In genomic region chr10:42591185-42591992, GRCm38 (mm10) we compare ENCODE assay signal across 9 mouse cellular contexts. TPM values are rescaled to one million over a fixed set of nuclear protein-coding genes. Genes with fewer than 3 reads are reported as not detected.
DNase-seq lines count a peak whose midpoint lies in the region; ATAC-seq and TF ChIP-seq lines count a peak whose summit lies in the region.
"Had no signal": no experiment of that assay in that cellular context is flagged by ENCODE, and none has a peak within 500 bp of the region (broad histone marks: within the 10 kb centered on the region; RNA-seq: fewer than 3 reads in every experiment).

No protein-coding gene starts in this region.

- no peak for TF ChIP-seq CTCF in testis, adult 2 months (IDR thresholded peaks at IDR 0.05; ENCODE audit: control insufficient read depth, insufficient read depth, insufficient replicate concordance, low read depth, low read length)
- no peak for TF ChIP-seq CTCF in liver, embryonic 14.5 days (IDR thresholded peaks at IDR 0.05; ENCODE audit: low read depth)
- no peak for TF ChIP-seq CTCF in stomach, postnatal 0 days (IDR thresholded peaks at IDR 0.05; ENCODE audit: low read depth)

- no peak for TF ChIP-seq POLR2A in testis, adult 2 months (IDR thresholded peaks at IDR 0.05; ENCODE audit: control insufficient read depth, low read depth, low read length)

- peak overlapping the region; percentile 69 for H3K9ac ChIP-seq in forebrain, embryonic 13.5 days
- H3K9ac ChIP-seq in liver, embryonic 14.5 days (replicated peaks) = no peak overlapping the region
- H3K9ac ChIP-seq in stomach, postnatal 0 days (ENCODE audit: low read length) = no peak overlapping the region

- peaks cover 7% of the 10 kb centered on the region for H3K27me3 ChIP-seq in testis, adult 2 months (ENCODE audit: control insufficient read depth, insufficient read depth, low read length)
- H3K27me3 ChIP-seq in forebrain, embryonic 13.5 days = peaks cover 28% of the 10 kb centered on the region
- H3K27me3 ChIP-seq in liver, embryonic 14.5 days (ENCODE audit: control insufficient read depth, insufficient read depth, low read length) = peaks cover 85% of the 10 kb centered on the region
- H3K27me3 ChIP-seq in stomach, postnatal 0 days (ENCODE audit: control insufficient read depth, insufficient read depth, low read length) = peaks cover 18% of the 10 kb centered on the region

- WGBS in forebrain, embryonic 13.5 days = under 1% methylated on average over 67 of the region's 67 CpGs
- WGBS in liver, embryonic 14.5 days (ENCODE audit: insufficient replicate concordance) = under 1% methylated on average over 67 of the region's 67 CpGs
- under 1% methylated on average over 67 of the region's 67 CpGs for WGBS in stomach, postnatal 0 days

- H3K36me3 ChIP-seq in testis, adult 2 months (ENCODE audit: control insufficient read depth, insufficient read depth, low read length) = no peaks in the 10 kb centered on the region
- no peaks in the 10 kb centered on the region; the same call in 1 of the 2 replicates for H3K36me3 ChIP-seq in forebrain, embryonic 13.5 days (ENCODE audit: poor library complexity, severe bottlenecking)
- no peaks in the 10 kb centered on the region for H3K36me3 ChIP-seq in liver, embryonic 14.5 days (replicated peaks; ENCODE audit: control insufficient read depth, insufficient read depth, low read depth)
- no peaks in the 10 kb centered on the region for H3K36me3 ChIP-seq in stomach, postnatal 0 days (ENCODE audit: control insufficient read depth, insufficient read depth, low read length)

- ATAC-seq in forebrain, embryonic 13.5 days = peak; percentile 71
- no peak for ATAC-seq in liver, embryonic 14.5 days (ENCODE audit: insufficient read depth)
- ATAC-seq in stomach, postnatal 0 days (ENCODE audit: low FRiP score, low TSS enrichment) = no peak
- ATAC-seq: inflammation-experienced regulatory T-cells, adult 6 months had no signal

- no peaks in the 10 kb centered on the region for H3K9me3 ChIP-seq in forebrain, embryonic 13.5 days (replicated peaks)
- H3K9me3 ChIP-seq in liver, embryonic 14.5 days (ENCODE audit: control insufficient read depth, low read length) = no peaks in the 10 kb centered on the region
- H3K9me3 ChIP-seq in stomach, postnatal 0 days (ENCODE audit: control insufficient read depth, low read length) = no peaks in the 10 kb centered on the region

- H3K4me3 ChIP-seq in testis, adult 2 months (ENCODE audit: control insufficient read depth, low read depth, low read length) = peak overlapping the region; percentile 22; the same call in 1 of the 2 replicates
- peak overlapping the region; percentile 46 for H3K4me3 ChIP-seq in forebrain, embryonic 13.5 days
- peak overlapping the region in 1 of 2 experiments; percentile 13; a peak in 2 of 4 replicates for H3K4me3 ChIP-seq in liver, embryonic 14.5 days (ENCODE audit: insufficient read depth in 1 of 2, low read depth in 2 of 2, low read length in 2 of 2)
- peak overlapping the region; percentile 31 for H3K4me3 ChIP-seq in stomach, postnatal 0 days (ENCODE audit: low read depth, low read length)

- H3K27ac ChIP-seq in testis, adult 2 months (ENCODE audit: control insufficient read depth, insufficient read depth, low read depth, low read length) = no peak overlapping the region
- H3K27ac ChIP-seq in forebrain, embryonic 13.5 days = peak overlapping the region; percentile 57
- H3K27ac ChIP-seq in liver, embryonic 14.5 days = no peak overlapping the region
- H3K27ac ChIP-seq in stomach, postnatal 0 days (replicated peaks) = no peak overlapping the region

- H3K4me2 ChIP-seq in forebrain, embryonic 13.5 days = peak overlapping the region; percentile 80
- peak overlapping the region; percentile 24; the same call in 1 of the 2 replicates for H3K4me2 ChIP-seq in liver, embryonic 14.5 days (ENCODE audit: low read depth)
- peak overlapping the region; percentile 31 for H3K4me2 ChIP-seq in stomach, postnatal 0 days (replicated peaks; ENCODE audit: low read depth)

- no peak for TF ChIP-seq EP300 in liver, embryonic 14.5 days (IDR thresholded peaks at IDR 0.05; ENCODE audit: low read depth)
- TF ChIP-seq EP300 in stomach, postnatal 0 days (optimal IDR thresholded peaks at IDR 0.05) = no peak

- no peak for DNase-seq in testis, postnatal 10 days (ENCODE audit: low spot score)
- no peak for DNase-seq in liver, embryonic 14.5 days (ENCODE audit: low read depth in 3 of 3, low spot score in 3 of 3)
- DNase-seq in stomach, postnatal 0 days (ENCODE audit: low spot score) = no peak
- DNase-seq in adrenal gland, adult 18-20 months (ENCODE audit: low spot score in 2 of 2) = no peak
- no peak for DNase-seq in left cerebral cortex, adult 11 months (ENCODE audit: low spot score)
- no peak for DNase-seq in cerebellum, adult 9-10 months

- H3K4me1 ChIP-seq in testis, adult 2 months (ENCODE audit: control insufficient read depth, insufficient read depth, low read length) = peaks cover 12% of the 10 kb centered on the region
- peaks cover 73% of the 10 kb centered on the region for H3K4me1 ChIP-seq in forebrain, embryonic 13.5 days
- H3K4me1 ChIP-seq in liver, embryonic 14.5 days (replicated peaks; ENCODE audit: control insufficient read depth in 2 of 2, insufficient read depth in 2 of 2, low read length in 1 of 2) = no peaks in the 10 kb centered on the region
- H3K4me1 ChIP-seq in stomach, postnatal 0 days (replicated peaks; ENCODE audit: control insufficient read depth, insufficient read depth) = 0 out of 2 replicates have a peak, but pooled peaks cover 2% of the 10 kb centered on the region

RNA-seq across cellular contexts. Expression of gene Ostm1, which starts 7.8 kb away (rescaled TPM):
- polyA plus RNA-seq in testis, adult 2 months (2012; rRNA removed) = 3.3 and 4.1 TPM in 2 replicates
- polyA plus RNA-seq in forebrain, embryonic 13.5 days (2015; fragmentation: Nextera tagmentation; extraction: Ambion mirVana) = 57.1 and 63.2 TPM in 2 replicates
- 6.2 and 7.0 TPM in 2 replicates for polyA plus RNA-seq in liver, embryonic 14.5 days (2012; rRNA removed)
- polyA plus RNA-seq in liver, embryonic 14.5 days (2014; fragmentation: Nextera tagmentation; extraction: Ambion mirVana) = 14.3 and 17.2 TPM in 2 replicates
- 13.0 and 13.5 TPM in 2 replicates for polyA plus RNA-seq in stomach, postnatal 0 days (2015; fragmentation: Nextera tagmentation; extraction: Ambion mirVana)
- 10 to 100 TPM; 23.4 to 25.8 TPM for total RNA-seq in adrenal gland, adult 18-20 months (2021)

RNA-seq across cellular contexts. Expression of gene Nr2e1, which starts 8.0 kb away (rescaled TPM):
- polyA plus RNA-seq in testis, adult 2 months (2012; rRNA removed) = 0.18 and 0.51 TPM in 2 replicates
- 71.0 and 77.0 TPM in 2 replicates for polyA plus RNA-seq in forebrain, embryonic 13.5 days (2015; fragmentation: Nextera tagmentation; extraction: Ambion mirVana)
- 0.06 TPM in 1 of 2 replicates, not detected in the other for polyA plus RNA-seq in liver, embryonic 14.5 days (2012; rRNA removed)
- polyA plus RNA-seq in liver, embryonic 14.5 days (2014; fragmentation: Nextera tagmentation; extraction: Ambion mirVana) = not detected in 2 replicates
- 0.04 TPM in 1 of 2 replicates, not detected in the other for polyA plus RNA-seq in stomach, postnatal 0 days (2015; fragmentation: Nextera tagmentation; extraction: Ambion mirVana)
- total RNA-seq in adrenal gland, adult 18-20 months (2021) = not detected
- polyA plus RNA-seq: inflammation-experienced regulatory T-cells, adult 6 months had no signal

Comparison
In these comparisons a context has a peak if more than half of its experiments do, and no peak if none do; other contexts are left out.
1. H3K4me2 ChIP-seq: peak in every context shown above with its lines; median percentile 80 in forebrain, embryonic 13.5 days; 31 in stomach, postnatal 0 days; 24 in liver, embryonic 14.5 days.
2. RNA of gene Nr2e1, which starts 8.0 kb away (polyA plus RNA-seq): 71.0 to 77.0 TPM in forebrain, embryonic 13.5 days; 0.18 to 0.51 TPM in testis, adult 2 months, 0.06 TPM in liver, embryonic 14.5 days and 0.04 TPM in stomach, postnatal 0 days; every median in the first group is over 10 times any median in the second.